Mouse (Mus musculus) mesoderm, embryonic 11.5 days (tissue): Measurements from ENCODE around the gene Adap1.

Experiments used
- DNase-seq: peaks from one replicate; pipeline ENCODE4 v3.0.0-alpha.2; 2012; ENCODE audit warnings: low read depth, low spot score

Adap1 gene

DNA sequence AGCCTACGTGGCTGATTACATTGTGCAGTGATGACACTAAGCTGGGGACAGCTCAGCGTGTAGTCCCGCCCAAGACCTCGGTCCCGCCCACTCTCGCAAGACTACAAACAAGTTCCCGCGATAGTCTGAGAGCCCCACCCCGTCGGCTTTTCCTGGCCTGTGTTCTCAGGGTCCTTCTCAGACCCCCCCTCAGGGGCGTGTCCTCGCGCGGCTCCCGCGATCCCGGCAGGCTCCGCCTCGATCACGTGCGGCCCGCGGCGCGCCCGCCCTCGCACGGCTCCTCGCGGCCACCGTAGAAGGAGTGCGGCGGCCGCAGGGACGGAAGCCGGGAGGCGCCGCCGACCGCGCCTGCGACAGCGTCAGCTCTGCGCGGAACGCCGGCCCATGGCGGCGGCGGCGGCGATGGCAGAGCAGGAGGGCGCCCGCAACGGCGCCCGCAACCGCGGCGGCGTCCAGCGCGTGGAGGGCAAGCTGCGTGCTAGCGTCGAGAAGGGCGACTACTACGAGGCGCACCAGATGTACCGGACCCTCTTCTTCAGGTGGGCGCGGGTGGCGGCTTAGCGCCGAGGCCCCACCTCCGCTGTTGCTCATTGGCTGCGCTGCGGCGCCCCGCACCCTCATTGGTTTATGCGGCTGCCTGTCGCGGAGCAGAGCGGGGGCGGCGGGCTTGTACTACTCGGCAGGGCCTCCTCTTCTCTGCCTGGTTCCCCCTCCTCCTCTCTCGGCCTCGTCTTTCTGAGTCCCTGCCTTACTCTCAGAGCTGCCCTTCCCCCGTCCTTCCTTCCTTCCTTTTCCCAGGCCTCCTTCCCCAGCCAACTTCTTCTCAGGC lies 73.1 kb downstream of the Adap1 start, which contains the start of gene Get4:
Gene Get4, plus strand, starts transcription at position 244 of the 829 bp plus-strand sequence.
- DNase-seq = peak; percentile 100

DNA sequence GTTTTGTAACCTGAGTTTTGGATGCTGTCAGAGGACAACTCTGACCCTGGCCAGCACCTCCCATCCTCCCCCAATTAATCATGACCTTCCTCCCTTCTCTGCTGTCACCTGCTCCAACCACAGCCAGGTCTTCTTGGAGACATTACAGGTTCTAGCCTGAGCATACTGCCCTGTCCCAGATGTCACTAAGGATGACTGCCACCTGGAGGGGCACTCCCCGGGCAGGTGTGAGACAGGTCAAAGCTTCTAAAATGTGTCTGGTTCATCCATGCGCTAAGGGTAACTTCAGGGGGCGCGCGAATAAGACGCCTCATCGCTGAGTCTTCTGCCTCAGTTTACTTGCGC lies 73.7 kb downstream of the Adap1 start:
- no peak for DNase-seq

DNA sequence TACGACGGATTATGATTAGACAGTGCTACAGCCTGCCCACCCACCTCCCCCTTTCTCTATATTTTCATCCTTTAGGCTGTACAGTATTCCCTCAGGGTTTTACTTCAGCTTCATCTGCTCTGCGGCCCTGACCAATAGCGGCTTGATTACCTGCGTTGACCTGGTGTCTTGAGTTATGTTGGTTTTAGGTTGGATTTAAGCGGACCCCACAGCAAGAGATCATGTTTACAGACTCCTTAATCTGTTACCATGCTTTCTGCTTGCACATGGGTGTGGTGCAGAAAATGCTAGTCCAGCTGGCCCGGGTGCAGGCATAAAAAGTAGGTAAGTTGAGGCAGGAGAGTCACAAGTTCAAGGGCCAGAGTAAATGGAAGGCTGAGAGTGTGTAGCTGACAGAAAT lies 74.1 kb downstream of the Adap1 start:
- no peak for DNase-seq

DNA sequence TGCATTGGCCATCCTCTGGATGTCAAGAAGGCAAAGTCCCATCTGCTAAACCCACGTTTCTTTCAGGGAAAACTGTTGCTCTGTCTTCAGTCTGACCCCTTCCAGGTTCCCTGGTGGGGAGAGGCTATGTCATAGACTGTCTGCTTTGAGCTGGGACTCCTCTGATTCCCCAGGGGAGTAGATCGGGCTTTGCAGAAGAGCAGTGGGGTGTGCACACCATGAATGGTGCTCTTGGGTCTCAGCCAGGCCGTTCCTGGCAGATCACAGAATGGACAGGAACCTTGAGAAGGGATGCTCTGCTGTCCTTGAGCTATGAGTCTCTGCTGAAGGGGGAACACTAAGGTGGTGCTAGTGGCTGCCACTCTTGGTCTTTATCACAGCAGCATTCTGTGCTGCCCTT lies 76.6 kb downstream of the Adap1 start:
- DNase-seq = no peak

DNA sequence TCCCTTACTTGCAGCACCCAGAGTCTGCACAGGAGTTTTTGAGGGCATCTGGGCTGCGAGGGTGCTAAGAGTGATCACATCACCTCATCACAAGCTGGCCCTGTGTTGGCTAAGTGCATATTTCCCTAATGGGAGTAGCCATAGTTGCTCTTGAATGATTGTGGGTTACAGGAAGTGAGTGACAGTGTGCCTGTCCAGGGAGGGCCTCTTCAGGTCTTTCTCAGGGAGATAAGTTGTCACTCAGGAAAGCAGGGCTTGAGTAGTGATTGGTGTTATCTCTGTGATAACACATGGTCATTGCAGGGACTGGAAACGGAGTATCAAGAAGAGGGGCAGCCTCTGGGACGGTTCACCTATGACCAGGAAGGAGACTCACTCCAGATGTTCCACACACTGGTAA lies 77.7 kb downstream of the Adap1 start:
- no peak for DNase-seq

DNA sequence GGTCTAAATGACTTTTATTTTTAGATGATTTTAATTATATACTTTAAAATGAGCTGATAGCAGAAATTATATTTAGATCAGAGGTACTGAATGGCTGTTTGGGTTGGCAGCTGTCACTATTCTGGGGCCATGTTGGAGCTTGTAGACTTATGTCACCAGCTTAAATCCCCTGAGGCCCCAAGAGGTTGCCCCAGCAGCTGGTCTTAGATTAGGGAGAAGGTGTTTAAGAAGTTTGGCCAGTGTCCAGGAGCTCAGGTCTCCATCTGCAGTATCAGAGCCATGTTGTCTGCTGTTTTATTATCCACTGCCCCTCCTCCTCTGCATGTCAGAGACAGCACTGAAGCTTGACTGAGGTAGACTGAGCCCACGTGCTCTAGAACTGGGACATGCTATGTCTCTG lies 82.0 kb downstream of the Adap1 start:
- no peak for DNase-seq

DNA sequence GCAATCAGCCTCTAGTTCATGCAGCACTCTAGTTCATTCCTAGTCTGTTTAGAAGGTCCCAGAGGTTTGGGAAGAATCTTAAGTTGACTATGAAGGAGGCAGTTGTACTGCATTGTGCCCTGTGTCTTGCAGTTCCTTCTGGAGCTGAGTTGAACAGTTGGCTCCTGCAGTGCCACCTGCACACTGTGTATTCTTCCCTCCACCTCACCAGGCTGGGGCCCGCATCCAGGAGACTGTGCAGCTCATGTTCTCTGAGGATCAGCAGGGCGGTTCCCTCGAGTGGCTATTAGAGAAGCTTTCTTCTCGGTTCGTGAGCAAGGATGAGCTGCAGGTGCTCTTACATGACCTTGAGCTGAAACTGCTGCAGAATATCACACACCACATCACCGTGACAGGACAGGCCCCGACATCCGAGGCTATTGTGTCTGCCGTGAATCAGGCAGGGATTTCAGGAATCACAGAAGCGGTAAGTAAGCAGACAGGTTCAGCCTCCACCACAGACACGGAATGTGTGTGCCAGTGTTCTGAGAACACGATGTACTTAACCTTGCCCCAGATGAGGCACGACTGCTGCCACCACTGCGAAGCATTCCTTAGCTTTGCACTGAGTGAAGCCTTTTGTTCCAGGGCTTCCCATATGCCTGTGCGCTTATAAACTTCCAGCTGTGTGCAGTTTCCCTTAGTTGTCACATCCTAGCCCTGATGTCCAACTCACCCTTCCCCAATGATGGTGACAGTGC lies 84.2 kb downstream of the Adap1 start:
- DNase-seq = no peak

DNA sequence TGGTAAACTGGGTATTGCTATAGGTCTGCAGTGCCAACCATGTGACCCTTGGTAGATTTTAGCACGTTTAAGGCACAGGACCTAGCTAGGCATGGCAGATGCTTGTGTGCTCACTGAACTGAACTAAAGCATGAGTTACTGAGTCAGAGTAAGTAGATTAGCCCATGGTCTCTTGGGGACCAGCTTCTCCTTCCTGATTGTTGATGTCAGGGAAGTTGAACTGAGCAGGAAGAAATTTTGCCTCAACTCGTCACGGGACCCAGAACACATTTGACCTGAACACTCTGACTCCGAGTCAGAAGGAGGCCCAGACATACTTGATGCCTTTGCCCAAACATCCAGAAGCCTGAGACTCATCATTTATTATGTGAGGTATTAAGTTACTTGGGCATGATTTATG lies 88.0 kb downstream of the Adap1 start:
- DNase-seq = no peak

DNA sequence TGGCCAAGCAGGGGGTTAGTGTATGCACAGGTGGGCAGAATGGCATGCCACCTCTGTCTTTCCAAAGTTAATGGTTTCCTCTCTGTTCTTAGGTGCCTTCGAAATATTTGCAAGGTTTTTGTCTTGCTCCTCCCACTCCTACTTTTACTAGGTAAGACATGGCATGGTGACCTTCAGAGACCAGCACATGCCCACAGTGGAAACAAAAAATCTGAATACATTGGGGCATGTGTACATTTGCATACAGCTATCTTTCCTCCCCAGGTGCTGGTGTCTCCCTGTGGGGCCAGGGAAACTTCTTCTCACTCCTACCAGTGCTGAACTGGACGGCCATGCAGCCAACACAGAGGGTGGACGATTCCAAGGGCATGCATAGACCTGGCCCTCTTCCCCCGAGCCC lies 91.0 kb downstream of the Adap1 start:
- no peak for DNase-seq

DNA sequence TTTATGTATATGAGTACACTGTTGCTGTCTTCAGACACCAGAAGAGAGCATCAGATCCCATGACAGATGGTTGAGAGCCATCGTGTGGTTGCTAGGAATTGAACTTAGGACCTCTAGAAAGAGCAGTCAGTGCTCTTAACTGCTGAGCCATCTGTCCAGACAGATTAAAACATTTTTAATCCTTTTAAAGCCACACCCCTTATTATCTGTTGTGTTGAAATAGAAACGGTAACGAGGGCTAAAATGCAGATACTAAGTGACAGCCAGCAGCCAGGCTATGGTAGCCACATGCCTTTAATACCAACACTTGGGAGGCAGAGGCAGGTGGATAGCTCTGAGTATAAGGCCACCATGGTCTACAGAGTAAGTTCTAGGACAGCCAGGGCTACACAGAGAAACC lies 93.3 kb downstream of the Adap1 start:
- no peak for DNase-seq

DNA sequence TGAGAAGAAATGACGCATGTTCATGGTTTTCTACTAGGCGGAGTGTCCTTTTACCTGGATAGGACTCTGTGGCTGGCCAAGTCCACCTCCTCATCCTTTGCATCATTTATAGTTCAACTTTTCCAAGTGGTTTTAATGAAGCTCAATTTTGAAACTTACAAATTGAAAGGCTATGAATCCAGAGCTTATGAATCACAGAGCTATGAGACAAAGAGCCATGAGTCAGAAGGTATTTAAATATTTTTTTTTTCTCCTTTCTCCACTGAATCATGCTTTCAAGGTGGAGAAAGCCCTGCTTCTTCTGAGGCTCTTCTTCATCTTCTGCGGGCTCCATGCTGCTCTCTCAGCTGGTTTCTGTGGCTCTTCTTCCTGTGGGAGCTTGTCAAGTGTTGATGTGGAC lies 95.7 kb downstream of the Adap1 start:
- no peak for DNase-seq

DNA sequence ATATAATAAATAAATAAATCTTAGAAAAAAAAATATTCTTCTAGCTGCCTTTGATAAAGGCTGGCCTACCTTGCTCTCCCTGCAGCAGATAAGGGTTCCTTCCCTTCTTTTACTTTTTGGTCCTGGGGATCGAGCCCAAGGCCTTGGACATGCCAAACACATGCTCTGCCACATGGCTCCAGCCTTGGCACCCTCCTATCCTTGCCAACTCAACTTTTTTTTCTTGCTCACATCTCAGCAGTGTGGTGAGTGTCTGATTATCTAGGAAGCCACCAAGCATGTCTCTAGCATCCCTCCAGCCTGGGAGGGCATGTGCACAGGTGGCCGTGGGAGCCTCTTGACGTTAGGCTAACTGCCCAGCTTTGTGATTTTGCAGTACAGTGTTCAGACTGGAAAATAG lies 97.1 kb downstream of the Adap1 start:
- no peak for DNase-seq

DNA sequence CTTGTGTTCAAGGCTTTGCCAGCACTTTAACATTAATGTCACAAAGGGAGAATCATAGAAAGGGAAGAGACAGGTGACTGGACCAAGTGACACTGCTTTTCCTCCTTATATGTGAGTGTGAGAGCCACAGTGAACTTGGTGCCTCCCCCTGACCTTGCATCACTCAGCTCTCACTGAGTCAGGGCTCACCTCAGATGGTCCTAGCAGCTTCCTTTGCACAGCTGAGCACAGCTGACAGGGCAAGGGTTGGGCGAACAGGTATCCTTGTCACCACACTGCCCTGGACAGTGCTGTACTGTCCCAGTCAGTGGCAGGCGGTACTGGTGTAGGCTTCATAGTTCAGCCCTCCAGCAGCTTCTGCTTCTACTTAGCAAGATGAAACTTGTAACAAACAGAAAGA lies 97.8 kb downstream of the Adap1 start:
- DNase-seq = no peak

DNA sequence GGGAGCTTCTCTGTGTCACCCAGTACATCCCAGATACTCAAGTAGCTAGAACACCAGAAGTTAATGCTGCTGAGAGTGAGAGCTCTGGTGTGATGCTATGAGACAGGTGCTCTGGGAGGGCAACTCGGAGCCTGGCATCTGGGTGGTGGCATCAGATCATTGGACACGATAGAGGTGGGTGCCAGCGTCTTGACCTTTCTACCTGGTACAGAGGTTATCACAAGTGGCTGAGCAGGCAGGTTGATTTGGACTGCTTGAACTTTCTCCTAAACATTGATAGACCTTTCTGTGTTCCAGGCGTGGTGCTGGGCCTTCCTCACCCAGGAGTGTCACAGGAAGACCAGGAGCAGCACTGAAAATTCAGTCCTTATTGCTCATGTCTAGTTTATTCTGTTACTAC lies 98.2 kb downstream of the Adap1 start:
- DNase-seq = no peak

DNA sequence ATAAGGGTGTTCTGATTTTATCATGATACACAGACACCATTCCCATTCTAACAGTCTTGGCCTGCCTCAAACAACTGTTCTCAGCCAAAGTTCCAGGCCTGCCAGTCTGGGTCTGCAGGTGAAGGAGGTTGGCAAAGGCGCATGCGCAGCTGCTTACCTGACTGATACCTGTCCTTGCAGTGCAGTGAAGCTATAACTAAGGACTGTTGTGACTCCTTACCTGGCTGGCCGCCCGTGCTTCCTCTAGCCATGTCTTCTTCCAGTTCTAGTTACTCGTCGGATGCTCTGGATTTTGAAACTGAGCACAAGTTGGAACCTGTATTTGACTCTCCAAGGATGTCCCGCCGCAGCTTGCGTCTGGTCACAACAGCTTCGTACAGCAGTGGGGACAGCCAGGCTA lies 102.1 kb downstream of the Adap1 start:
- no peak for DNase-seq
